Mouse (Mus musculus) hindbrain, embryonic 12.5 days (tissue): Measurements from ENCODE around the gene Frat1. TPM values are rescaled to one million over a fixed set of nuclear protein-coding genes. Genes with fewer than 3 reads are reported as not detected.
A peak's percentile ranks its signal among the peaks of the same experiment; 100 is the strongest.

Experiments
- ATAC-seq: fragments of 200-750 bp; cut with Nextera tagmentation; 2 replicates; pipeline ENCODE4 v1.8.0; 2017; ENCODE audit warnings: moderate TSS enrichment; ENCODE audit not compliant: low FRiP score
- H3K27ac ChIP-seq: fragments of 300-500 bp; sonication (generic); 2 replicates; pipeline ENCODE4 v1.5.1; 2016; ENCODE audit warnings: mild to moderate bottlenecking
- H3K27me3 ChIP-seq: fragments of 300-500 bp; sonication (generic); 2 replicates; pipeline ENCODE4 v1.6.1; 2016; ENCODE audit warnings: mild to moderate bottlenecking
- H3K36me3 ChIP-seq: fragments of 300-500 bp; sonication (generic); 2 replicates; pipeline ENCODE4 v1.6.1; 2016; ENCODE audit warnings: mild to moderate bottlenecking
- H3K4me1 ChIP-seq: fragments of 300-500 bp; sonication (generic); 2 replicates; pipeline ENCODE4 v1.6.1; 2016
- H3K4me2 ChIP-seq: fragments of 300-500 bp; sonication (generic); replicated peaks from 2 replicates; pipeline ENCODE4 v1.6.1; 2016; ENCODE audit warnings: mild to moderate bottlenecking
- H3K4me3 ChIP-seq: fragments of 300-500 bp; sonication (generic); 2 replicates; pipeline ENCODE4 v1.5.1; 2016; ENCODE audit warnings: mild to moderate bottlenecking
- H3K9ac ChIP-seq: fragments of 300-500 bp; sonication (generic); 2 replicates; pipeline ENCODE4 v1.6.1; 2016; ENCODE audit warnings: mild to moderate bottlenecking, moderate library complexity
- H3K9me3 ChIP-seq: fragments of 300-500 bp; sonication (generic); replicated peaks from 2 replicates; pipeline ENCODE4 v1.6.1; 2016; ENCODE audit warnings: mild to moderate bottlenecking
- WGBS: fragments of 180-500 bp; shearing (Covaris S2); methylation state at CpG from one replicate; pipeline ENCODE4 v1.1.7; 2016; 5-methylcytosine and 5-hydroxymethylcytosine counted together
- polyA plus RNA-seq: library from polyadenylated mRNA; unstranded; fragments of >200 nt; fragmentation: Nextera tagmentation; extraction: Ambion mirVana; gene quantifications from 2 replicates; pipeline ENCODE4 v1.2.1, GENCODE M21; 2016

The Frat1 gene
- polyA plus RNA-seq, 1 experiment from 2014 or later: 16.8 TPM

GRCm38 (mm10) chr19:41818749-41819148 lies 11.0 kb upstream of the Frat1 start:
- no peak for ATAC-seq

DNA sequence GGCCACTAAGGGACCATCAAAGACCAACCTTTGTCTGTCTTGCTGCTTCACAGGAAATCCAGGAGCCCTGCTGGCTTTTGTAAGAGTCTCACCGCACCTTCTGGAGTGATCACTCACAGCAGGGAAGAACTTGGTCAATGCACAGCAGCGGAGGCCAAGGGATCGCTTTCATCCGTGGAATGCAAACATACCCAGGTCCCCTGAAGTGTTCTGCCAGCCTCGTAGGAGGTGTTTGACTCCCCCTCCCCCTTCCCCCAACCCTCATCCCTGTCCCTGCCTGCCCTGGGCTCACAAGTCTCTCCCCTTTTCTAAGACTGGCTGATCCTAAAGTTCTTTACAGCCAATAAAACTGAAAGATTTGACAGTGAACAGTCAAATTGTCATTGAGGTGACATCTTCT lies 8.3 kb upstream of the Frat1 start:
- no peaks in the 10 kb centered on the region for H3K9me3 ChIP-seq
- H3K4me3 ChIP-seq: no peak overlapping the region
- peaks cover 4% of the 10 kb centered on the region; the same call in 1 of the 2 replicates for H3K27me3 ChIP-seq
- ATAC-seq: no peak
- no peaks in the 10 kb centered on the region for H3K36me3 ChIP-seq
- no peak overlapping the region for H3K27ac ChIP-seq
- H3K4me1 ChIP-seq: 0 out of 2 replicates have a peak, but pooled peaks cover 7% of the 10 kb centered on the region
- WGBS: 8% methylated on average over 5 of the region's 5 CpGs
- H3K4me2 ChIP-seq: no peak overlapping the region
- no peak overlapping the region for H3K9ac ChIP-seq

More at GRCm38 (mm10) chr19:41818749-41819148, 11.0 kb upstream of the Frat1 start:
- H3K4me3 ChIP-seq: no peak overlapping the region
- H3K4me1 ChIP-seq: 0 out of 2 replicates have a peak, but pooled peaks cover 7% of the 10 kb centered on the region
- H3K9ac ChIP-seq: no peak overlapping the region
- H3K9me3 ChIP-seq: no peaks in the 10 kb centered on the region
- no peak overlapping the region for H3K4me2 ChIP-seq
- H3K27ac ChIP-seq: no peak overlapping the region
- peaks cover 4% of the 10 kb centered on the region; the same call in 1 of the 2 replicates for H3K27me3 ChIP-seq
- 86% methylated on average over 4 of the region's 4 CpGs for WGBS
- no peaks in the 10 kb centered on the region for H3K36me3 ChIP-seq

- Histone ChIP-seq H3K36me3 (no peaks in the 10 kb centered on the region), H3K9me3 (no peaks in the 10 kb centered on the region), H3K4me2 (no peak overlapping the region), H3K4me1 (0 out of 2 replicates have a peak, but pooled peaks cover 7% of the 10 kb centered on the region), H3K9ac (no peak overlapping the region), H3K27me3 (peaks cover 4% of the 10 kb centered on the region; the same call in 1 of the 2 replicates), H3K27ac (no peak overlapping the region), H3K4me3 (no peak overlapping the region)
- 93% methylated on average over 1 of the region's 1 CpGs for WGBS
- ATAC-seq: no peak
These were observed 7.2 kb upstream of the Frat1 start for GRCm38 (mm10) chr19:41822589-41822988.

DNA sequence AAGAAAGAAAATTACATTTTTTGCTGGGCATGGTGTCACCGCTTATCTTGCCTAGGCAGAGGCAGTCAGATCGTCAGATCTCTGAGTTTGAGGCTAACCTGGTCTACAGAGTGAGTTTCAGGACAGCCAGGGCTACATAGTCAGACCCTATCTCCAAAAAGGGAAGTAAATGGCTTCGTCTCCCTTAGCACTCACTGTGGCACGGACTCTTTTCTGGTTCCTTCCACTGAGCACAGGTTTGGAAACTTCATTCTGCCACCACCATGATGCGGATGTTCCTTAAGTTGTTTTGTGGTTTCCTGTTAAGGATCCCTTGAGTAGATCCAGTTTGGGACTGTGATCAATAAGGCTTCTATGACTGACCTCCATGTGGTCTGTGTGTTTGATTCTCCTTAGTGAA lies 4.8 kb upstream of the Frat1 start:
- 88% methylated on average over 5 of the region's 5 CpGs for WGBS
- Histone ChIP-seq H3K9ac (no peak overlapping the region), H3K36me3 (no peaks in the 10 kb centered on the region), H3K4me1 (0 out of 2 replicates have a peak, but pooled peaks cover 9% of the 10 kb centered on the region), H3K9me3 (no peaks in the 10 kb centered on the region), H3K4me3 (no peak overlapping the region), H3K27me3 (peaks cover 4% of the 10 kb centered on the region; the same call in 1 of the 2 replicates), H3K27ac (no peak overlapping the region), H3K4me2 (no peak overlapping the region)
- no peak for ATAC-seq

GRCm38 (mm10) chr19:41826529-41826928 lies 3.2 kb upstream of the Frat1 start:
- Histone ChIP-seq H3K9me3 (no peaks in the 10 kb centered on the region), H3K9ac (no peak overlapping the region), H3K36me3 (no peaks in the 10 kb centered on the region), H3K27me3 (peaks cover 1% of the 10 kb centered on the region), H3K4me1 (peaks cover 6% of the 10 kb centered on the region), H3K4me2 (no peak overlapping the region), H3K4me3 (no peak overlapping the region), H3K27ac (no peak overlapping the region)
- 92% methylated on average over 3 of the region's 3 CpGs for WGBS
- no peak for ATAC-seq

DNA sequence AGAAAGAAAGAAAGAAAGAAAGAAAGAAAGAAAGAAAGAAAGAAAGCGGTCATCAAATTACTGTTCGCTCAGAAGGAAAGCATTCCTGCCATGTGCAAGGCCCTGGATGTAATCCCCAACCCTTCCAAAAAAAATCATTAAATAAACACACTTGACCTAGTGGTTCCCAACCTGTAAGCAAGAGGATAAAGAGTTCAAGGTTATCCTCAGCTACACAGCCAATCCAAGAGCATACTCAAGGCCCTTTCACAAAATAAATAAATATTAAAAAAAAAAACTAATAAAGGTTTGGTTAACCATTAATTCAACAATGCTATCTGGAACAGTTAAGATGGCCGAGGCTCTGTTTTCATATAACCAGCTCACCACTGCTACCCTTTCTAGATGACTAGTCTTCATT lies 829 bp upstream of the Frat1 start:
- Histone ChIP-seq H3K36me3 (no peaks in the 10 kb centered on the region), H3K9me3 (no peaks in the 10 kb centered on the region), H3K4me2 (peak overlapping the region; percentile 98), H3K4me1 (peaks cover 21% of the 10 kb centered on the region), H3K9ac (0 out of 2 replicates have a peak overlapping the region, but pooled peaks have one; percentile 27), H3K4me3 (peak overlapping the region; percentile 88), H3K27me3 (peaks cover 21% of the 10 kb centered on the region), H3K27ac (peak overlapping the region; percentile 87)
- WGBS: 70% methylated on average over 3 of the region's 3 CpGs
- ATAC-seq: no peak

DNA sequence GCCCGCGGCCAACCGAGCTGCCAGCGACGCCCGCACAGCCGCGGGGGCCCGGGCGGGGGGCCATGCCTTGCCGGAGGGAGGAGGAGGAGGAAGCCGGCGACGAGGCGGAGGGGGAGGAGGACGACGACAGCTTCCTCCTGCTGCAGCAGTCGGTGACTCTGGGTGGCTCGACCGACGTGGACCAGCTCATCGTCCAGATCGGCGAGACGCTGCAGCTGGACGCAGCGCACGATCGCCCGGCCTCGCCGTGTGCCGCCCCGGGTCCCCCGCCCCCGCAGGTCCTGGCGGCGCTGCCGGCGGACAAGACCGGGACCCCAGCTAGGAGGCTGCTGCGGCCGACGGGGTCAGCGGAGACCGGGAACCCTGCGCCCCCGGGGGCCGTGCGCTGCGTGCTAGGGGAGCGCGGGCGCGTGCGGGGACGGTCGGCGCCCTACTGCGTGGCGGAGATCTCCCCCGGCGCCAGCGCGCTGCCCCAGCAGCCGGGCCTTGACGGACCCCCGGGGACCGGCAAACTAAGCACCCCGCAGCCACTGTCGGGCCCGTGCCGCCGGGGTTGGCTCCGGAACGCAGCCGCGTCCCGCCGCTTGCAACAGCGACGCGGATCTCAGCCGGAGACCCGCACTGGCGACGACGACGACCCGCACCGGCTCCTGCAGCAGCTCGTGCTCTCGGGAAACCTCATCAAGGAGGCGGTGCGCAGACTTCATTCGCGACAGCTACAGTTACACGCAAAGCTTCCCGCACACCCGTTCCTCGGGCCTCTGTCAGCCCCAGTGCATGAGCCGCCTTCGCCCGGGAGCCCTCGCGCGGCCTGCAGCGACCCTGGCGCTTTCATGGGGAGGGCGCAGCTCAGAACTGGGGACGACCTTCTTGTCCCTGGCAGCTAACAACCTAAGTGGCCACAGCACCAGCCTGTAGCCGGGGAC lies 599 bp downstream of the Frat1 start:
- Histone ChIP-seq H3K4me2 (peak overlapping the region; percentile 98), H3K36me3 (no peaks in the 10 kb centered on the region), H3K27me3 (peaks cover 21% of the 10 kb centered on the region), H3K9ac (peak overlapping the region; percentile 89), H3K4me3 (peak overlapping the region; percentile 88), H3K9me3 (no peaks in the 10 kb centered on the region), H3K27ac (peak overlapping the region; percentile 87), H3K4me1 (peaks cover 22% of the 10 kb centered on the region)
- under 1% methylated on average over 105 of the region's 112 CpGs for WGBS
- peak; percentile 75 for ATAC-seq

GRCm38 (mm10) chr19:41831101-41831570 lies 1.4 kb downstream of the Frat1 start:
- Histone ChIP-seq H3K4me3 (peak overlapping the region; percentile 88), H3K4me1 (peaks cover 30% of the 10 kb centered on the region), H3K4me2 (peak overlapping the region; percentile 98), H3K27ac (peak overlapping the region; percentile 87; the same call in 1 of the 2 replicates), H3K9ac (peak overlapping the region; percentile 89), H3K27me3 (peaks cover 21% of the 10 kb centered on the region), H3K9me3 (no peaks in the 10 kb centered on the region), H3K36me3 (no peaks in the 10 kb centered on the region)
- no peak for ATAC-seq
- WGBS: under 1% methylated on average over 19 of the region's 19 CpGs

GRCm38 (mm10) chr19:41831718-41832391 lies 2.1 kb downstream of the Frat1 start:
- 0 out of 2 replicates have a peak overlapping the region, but pooled peaks have one; percentile 23 for H3K27ac ChIP-seq
- peak overlapping the region; percentile 88 for H3K4me3 ChIP-seq
- no peaks in the 10 kb centered on the region for H3K36me3 ChIP-seq
- H3K4me2 ChIP-seq: peak overlapping the region; percentile 98
- no peaks in the 10 kb centered on the region for H3K9me3 ChIP-seq
- peak overlapping the region; percentile 53 for H3K9ac ChIP-seq
- H3K27me3 ChIP-seq: peaks cover 23% of the 10 kb centered on the region
- 3% methylated on average over 14 of the region's 14 CpGs for WGBS
- no peak for ATAC-seq
- peaks cover 30% of the 10 kb centered on the region for H3K4me1 ChIP-seq

DNA sequence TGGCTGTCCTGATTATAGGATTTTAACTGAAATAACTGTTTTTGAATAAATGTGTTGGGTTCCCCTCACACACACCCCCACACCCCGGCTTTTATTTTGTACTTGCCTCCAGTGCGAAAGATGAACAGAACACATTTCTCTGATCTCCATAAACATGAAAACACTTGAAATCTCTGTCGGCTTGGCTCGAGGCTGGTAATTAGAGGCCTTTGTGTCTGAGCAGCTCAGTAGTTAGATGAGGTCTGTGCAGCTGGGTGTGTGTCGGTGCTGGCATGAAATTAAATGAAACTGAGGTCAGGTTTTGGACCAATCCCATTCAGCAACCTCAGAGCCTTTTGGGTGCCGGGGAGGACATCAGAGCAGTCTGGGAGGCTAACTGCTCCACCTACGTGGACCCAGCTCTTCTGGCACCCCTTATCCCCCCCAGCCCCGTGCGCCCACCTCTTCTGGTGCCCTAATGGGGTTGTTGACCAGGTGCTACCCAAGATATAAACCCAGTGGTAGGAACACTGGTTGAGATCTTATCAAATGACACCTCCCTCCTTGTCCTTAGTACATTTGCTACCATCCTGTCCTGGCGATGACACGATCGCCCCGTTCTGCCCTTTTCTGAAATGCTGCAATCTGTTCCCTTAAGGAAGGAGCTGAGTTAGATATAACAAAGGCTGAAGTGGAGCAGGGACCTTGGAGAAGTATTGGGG lies 2.9 kb downstream of the Frat1 start:
- no peaks in the 10 kb centered on the region for H3K9me3 ChIP-seq
- H3K4me1 ChIP-seq: peaks cover 30% of the 10 kb centered on the region
- WGBS: 71% methylated on average over 13 of the region's 13 CpGs

DNA sequence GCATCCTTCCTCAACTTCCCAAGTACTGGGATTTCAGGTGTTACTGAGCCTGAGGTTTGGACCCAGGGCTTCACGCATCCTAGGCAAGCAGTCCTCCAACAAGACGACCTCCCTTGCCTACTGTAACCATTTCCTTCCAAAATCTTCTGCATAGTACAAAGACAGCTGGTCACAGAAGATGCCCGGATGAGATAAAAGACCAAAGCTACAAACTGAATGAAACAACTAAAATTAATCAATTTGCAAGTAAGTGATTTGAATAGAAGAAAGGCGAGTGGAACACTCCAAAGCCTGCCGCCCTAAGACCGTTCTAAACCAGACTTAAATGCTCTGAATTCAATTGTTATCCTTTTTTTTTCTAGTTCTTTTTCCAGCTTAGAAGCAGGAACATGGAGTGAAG lies 5.6 kb downstream of the Frat1 start:
- Histone ChIP-seq H3K9me3 (no peaks in the 10 kb centered on the region), H3K4me2 (no peak overlapping the region), H3K27me3 (peaks cover 23% of the 10 kb centered on the region), H3K27ac (no peak overlapping the region), H3K36me3 (no peaks in the 10 kb centered on the region), H3K4me3 (no peak overlapping the region), H3K4me1 (peaks cover 28% of the 10 kb centered on the region), H3K9ac (no peak overlapping the region)
- 59% methylated on average over 6 of the region's 6 CpGs for WGBS
- ATAC-seq: no peak

More for the DNA sequence above, 2.9 kb downstream of the Frat1 start:
- H3K27ac ChIP-seq: 0 out of 2 replicates have a peak overlapping the region, but pooled peaks have one; percentile 23
- no peak for ATAC-seq
- H3K4me2 ChIP-seq: peak overlapping the region; percentile 98
- peaks cover 23% of the 10 kb centered on the region for H3K27me3 ChIP-seq
- peak overlapping the region; percentile 53; the same call in 1 of the 2 replicates for H3K9ac ChIP-seq
- H3K36me3 ChIP-seq: no peaks in the 10 kb centered on the region
- H3K4me3 ChIP-seq: peak overlapping the region; percentile 88; the same call in 1 of the 2 replicates
